Mouse (Mus musculus) limb, embryonic 14.5 days (tissue): Measurements from ENCODE around the gene Ces1e. TPM values are rescaled to one million over a fixed set of nuclear protein-coding genes. Genes with fewer than 3 reads are reported as not detected.

Experiments used
- ATAC-seq: fragments of 200-750 bp; cut with Nextera tagmentation; 2 replicates; pipeline ENCODE4 v1.8.0; 2017; ENCODE audit warnings: low read depth, moderate number of reproducible peaks, moderate TSS enrichment; ENCODE audit not compliant: low FRiP score
- DNase-seq: peaks from one replicate; pipeline ENCODE4 v3.0.0-alpha.2; 2015; ENCODE audit warnings: low spot score
- H3K27ac ChIP-seq: fragments of 300-500 bp; sonication (generic); replicated peaks from 2 replicates; pipeline ENCODE4 v1.5.1; 2014; ENCODE audit warnings: low read depth, mild to moderate bottlenecking, low read length, moderate library complexity, mixed read lengths
- H3K27me3 ChIP-seq: fragments of 300-500 bp; sonication (generic); 2 replicates; pipeline ENCODE4 v1.6.1; 2014; ENCODE audit warnings: low read length, mixed read lengths; ENCODE audit not compliant: control insufficient read depth, insufficient read depth
- H3K36me3 ChIP-seq: fragments of 300-500 bp; sonication (generic); 2 replicates; pipeline ENCODE4 v1.6.1; 2014; ENCODE audit warnings: mild to moderate bottlenecking, low read length, moderate library complexity, mixed read lengths; ENCODE audit not compliant: control insufficient read depth, insufficient read depth
- H3K4me1 ChIP-seq: fragments of 300-500 bp; sonication (generic); 2 replicates; pipeline ENCODE4 v1.6.1; 2014; ENCODE audit warnings: antibody characterized with exemption, low read length, mixed read lengths; ENCODE audit not compliant: control insufficient read depth, insufficient read depth
- H3K4me2 ChIP-seq: fragments of 300-500 bp; sonication (generic); replicated peaks from 2 replicates; pipeline ENCODE4 v1.6.1; 2014; ENCODE audit warnings: low read depth, mild to moderate bottlenecking, low read length, moderate library complexity; ENCODE audit not compliant: severe bottlenecking
- H3K4me3 ChIP-seq: fragments of 300-500 bp; sonication (generic); replicated peaks from 2 replicates; pipeline ENCODE4 v1.5.1; 2014; ENCODE audit warnings: low read length
- H3K9ac ChIP-seq: fragments of 300-500 bp; sonication (generic); 2 replicates; pipeline ENCODE4 v1.6.1; 2014; ENCODE audit warnings: mild to moderate bottlenecking, low read depth, low read length, moderate library complexity; ENCODE audit not compliant: severe bottlenecking
- H3K9me3 ChIP-seq: fragments of 300-500 bp; sonication (generic); 2 replicates; pipeline ENCODE4 v1.6.1; 2016; ENCODE audit warnings: low read length; ENCODE audit not compliant: control insufficient read depth
- POLR2A ChIP-seq: fragments of 200-500 bp; IDR thresholded peaks from 2 replicates; pipeline ENCODE4 v1.8.0; 2012; ENCODE audit warnings: inconsistent platforms, mild to moderate bottlenecking, moderate library complexity, borderline replicate concordance; ENCODE audit not compliant: insufficient read depth, insufficient read length; ENCODE audit errors: extremely low read depth
- WGBS: fragments of 180-500 bp; shearing (Covaris S2); extraction: QIAGEN DNeasy Blood & Tissue Kit; methylation state at CpG from one replicate; pipeline ENCODE4 v1.1.7; 2014; 5-methylcytosine and 5-hydroxymethylcytosine counted together
- polyA plus RNA-seq, 2 experiments: library from polyadenylated mRNA; depleted of rRNA in 1 of 2; stranded (reverse) in 1 of 2; unstranded in 1 of 2; fragments of >200 nt; fragmentation: Nextera tagmentation in 1 of 2; extraction: Ambion mirVana in 1 of 2; gene quantifications; 2 replicates each; pipeline versions ENCODE4 v1.2.1 to v1.2.3; 2012 to 2014

Ces1e gene
- polyA plus RNA-seq, 2 experiments = not detected

DNA sequence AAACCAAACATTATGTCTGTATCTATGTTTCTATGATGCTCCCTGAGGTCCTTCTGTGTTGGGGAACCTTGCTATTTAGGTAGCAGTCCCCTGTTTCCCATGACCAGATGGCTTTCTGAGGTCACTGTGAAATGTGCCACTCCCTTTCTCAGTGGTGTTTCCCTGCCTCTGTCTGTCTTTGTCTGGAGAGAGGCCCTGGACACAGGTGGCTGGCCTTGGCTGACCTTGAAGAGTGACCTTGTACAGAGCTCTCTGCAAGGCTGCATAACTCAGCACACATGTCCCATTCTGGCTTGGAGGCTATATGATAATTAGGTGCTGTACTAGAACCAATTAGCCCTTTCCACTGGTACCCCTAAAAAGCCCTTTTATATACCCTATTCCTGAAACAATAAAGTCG, 52.8 kb downstream of the Ces1e start:
- no peak overlapping the region for H3K27ac ChIP-seq
- no peak for DNase-seq
- WGBS = 25% methylated on average over 1 of the region's 1 CpGs

GRCm38 (mm10) chr8:93174554-93174953, 54.9 kb downstream of the Ces1e start:
- Histone ChIP-seq H3K27me3 (no peaks in the 10 kb centered on the region), H3K4me2 (no peak overlapping the region), H3K36me3 (no peaks in the 10 kb centered on the region), H3K9ac (no peak overlapping the region), H3K9me3 (no peaks in the 10 kb centered on the region), H3K4me1 (no peaks in the 10 kb centered on the region), H3K4me3 (no peak overlapping the region), H3K27ac (no peak overlapping the region)
- WGBS = 58% methylated on average over 2 of the region's 2 CpGs
- ATAC-seq (peak; percentile 70; the same call in 1 of the 2 replicates), DNase-seq (peak; percentile 30)
- no peak for TF ChIP-seq POLR2A

More for the DNA sequence above, 52.8 kb downstream of the Ces1e start:
- H3K36me3 ChIP-seq = no peaks in the 10 kb centered on the region
- ATAC-seq = no peak
- H3K4me2 ChIP-seq = no peak overlapping the region
- H3K9ac ChIP-seq = no peak overlapping the region
- H3K27me3 ChIP-seq = no peaks in the 10 kb centered on the region
- no peaks in the 10 kb centered on the region for H3K9me3 ChIP-seq
- H3K4me3 ChIP-seq = no peak overlapping the region
- no peak for TF ChIP-seq POLR2A
- H3K4me1 ChIP-seq = no peaks in the 10 kb centered on the region

- Histone ChIP-seq H3K4me2 (no peak overlapping the region), H3K9ac (no peak overlapping the region), H3K36me3 (no peaks in the 10 kb centered on the region), H3K27me3 (no peaks in the 10 kb centered on the region), H3K4me3 (no peak overlapping the region), H3K27ac (no peak overlapping the region), H3K4me1 (no peaks in the 10 kb centered on the region), H3K9me3 (no peaks in the 10 kb centered on the region)
- TF ChIP-seq POLR2A = no peak
- 65% methylated on average over 1 of the region's 1 CpGs for WGBS
- no peak for DNase-seq
- ATAC-seq = no peak
These were observed 57.4 kb downstream of the Ces1e start for GRCm38 (mm10) chr8:93171846-93172590.

DNA sequence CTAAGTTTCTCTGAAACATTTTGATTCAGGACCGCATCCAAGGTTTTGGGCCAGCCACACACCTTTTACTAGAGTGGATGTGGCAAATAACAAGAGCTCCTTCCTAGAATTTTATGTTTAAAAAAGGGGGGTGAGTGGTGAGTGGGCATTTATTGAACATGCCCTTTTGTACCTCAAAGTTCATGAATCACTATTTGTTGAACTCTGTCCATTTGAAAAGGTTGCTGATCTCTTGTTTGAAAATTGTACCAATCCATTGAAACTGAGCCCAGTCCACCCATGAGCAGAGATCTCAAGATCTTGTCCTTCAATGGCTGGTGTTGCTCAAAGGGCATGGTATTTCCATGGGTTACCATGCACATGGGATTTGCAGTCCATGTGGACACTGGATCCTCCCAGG, 66.1 kb downstream of the Ces1e start:
- H3K4me1 ChIP-seq = no peaks in the 10 kb centered on the region
- no peak overlapping the region for H3K27ac ChIP-seq
- H3K4me3 ChIP-seq = no peak overlapping the region
- no peak for ATAC-seq
- WGBS = 91% methylated on average over 1 of the region's 1 CpGs
- no peak overlapping the region for H3K9ac ChIP-seq
- no peak for TF ChIP-seq POLR2A
- no peaks in the 10 kb centered on the region for H3K9me3 ChIP-seq
- no peak overlapping the region for H3K4me2 ChIP-seq
- DNase-seq = no peak
- H3K36me3 ChIP-seq = no peaks in the 10 kb centered on the region
- no peaks in the 10 kb centered on the region for H3K27me3 ChIP-seq

DNA sequence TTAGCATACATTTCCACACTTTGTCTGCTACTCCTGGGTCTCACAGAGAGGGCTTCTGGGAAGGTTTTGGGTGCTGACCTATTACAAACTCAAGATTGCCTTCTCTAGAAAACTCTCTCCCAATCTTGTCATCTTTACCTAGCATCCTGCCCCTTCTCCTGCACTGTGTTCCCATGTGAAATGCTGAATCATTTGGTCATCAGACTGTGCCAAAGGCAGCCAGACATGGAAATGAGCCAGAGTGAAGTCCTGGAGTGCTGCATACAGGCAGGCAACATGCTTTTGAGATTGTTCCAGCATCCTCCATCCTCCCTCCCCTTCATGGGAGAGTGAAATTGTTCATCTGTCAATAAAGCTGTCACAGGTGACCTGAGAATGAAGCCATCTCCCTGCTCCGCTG, 78.0 kb downstream of the Ces1e start:
- H3K9ac ChIP-seq = no peak overlapping the region
- no peak overlapping the region for H3K4me2 ChIP-seq
- no peak overlapping the region for H3K4me3 ChIP-seq
- no peaks in the 10 kb centered on the region for H3K9me3 ChIP-seq
- WGBS = 84% methylated on average over 1 of the region's 1 CpGs
- H3K4me1 ChIP-seq = no peaks in the 10 kb centered on the region
- H3K36me3 ChIP-seq = no peaks in the 10 kb centered on the region
- no peaks in the 10 kb centered on the region for H3K27me3 ChIP-seq
- TF ChIP-seq POLR2A = no peak
- ATAC-seq = no peak
- no peak overlapping the region for H3K27ac ChIP-seq
- DNase-seq = no peak

Other genes starting within 250 kb of the Ces1e start
- gene Ces1a, start 181.4 kb downstream of the Ces1e start, polyA plus RNA-seq (2012; rRNA removed) = 0.04 TPM in 1 of 2 replicates, not detected in the other
- gene Ces1a, start 181.4 kb downstream of the Ces1e start, polyA plus RNA-seq (2014; fragmentation: Nextera tagmentation; extraction: Ambion mirVana) = not detected in 2 replicates
- gene Ces1b, start 149.6 kb downstream of the Ces1e start, polyA plus RNA-seq (2012; rRNA removed) = not detected in 2 replicates
- not detected in 2 replicates for gene Ces1b, start 149.6 kb downstream of the Ces1e start, polyA plus RNA-seq (2014; fragmentation: Nextera tagmentation; extraction: Ambion mirVana)
- gene Ces1c, start 98.3 kb downstream of the Ces1e start, polyA plus RNA-seq (2012; rRNA removed) = not detected in 2 replicates
- not detected in 2 replicates for gene Ces1c, start 98.3 kb downstream of the Ces1e start, polyA plus RNA-seq (2014; fragmentation: Nextera tagmentation; extraction: Ambion mirVana)
- 0.17 and 0.20 TPM in 2 replicates for gene Ces1d, start 31.8 kb downstream of the Ces1e start, polyA plus RNA-seq (2012; rRNA removed)
- 0.48 TPM in 1 of 2 replicates, not detected in the other for gene Ces1d, start 31.8 kb downstream of the Ces1e start, polyA plus RNA-seq (2014; fragmentation: Nextera tagmentation; extraction: Ambion mirVana)
- gene Ces1f, start 50.1 kb upstream of the Ces1e start, polyA plus RNA-seq (2012; rRNA removed) = 0.08 and 0.09 TPM in 2 replicates
- 0.22 TPM in 1 of 2 replicates, not detected in the other for gene Ces1f, start 50.1 kb upstream of the Ces1e start, polyA plus RNA-seq (2014; fragmentation: Nextera tagmentation; extraction: Ambion mirVana)
- not detected in 2 replicates for gene Ces1g, start 107.7 kb upstream of the Ces1e start, polyA plus RNA-seq (2012; rRNA removed)
- not detected in 2 replicates for gene Ces1g, start 107.7 kb upstream of the Ces1e start, polyA plus RNA-seq (2014; fragmentation: Nextera tagmentation; extraction: Ambion mirVana)
- gene Ces1h, start 150.1 kb upstream of the Ces1e start, polyA plus RNA-seq (2012; rRNA removed) = not detected in 2 replicates
- not detected in 2 replicates for gene Ces1h, start 150.1 kb upstream of the Ces1e start, polyA plus RNA-seq (2014; fragmentation: Nextera tagmentation; extraction: Ambion mirVana)